ENCODE assay signal across 10 mouse cellular contexts in the genomic region with DNA sequence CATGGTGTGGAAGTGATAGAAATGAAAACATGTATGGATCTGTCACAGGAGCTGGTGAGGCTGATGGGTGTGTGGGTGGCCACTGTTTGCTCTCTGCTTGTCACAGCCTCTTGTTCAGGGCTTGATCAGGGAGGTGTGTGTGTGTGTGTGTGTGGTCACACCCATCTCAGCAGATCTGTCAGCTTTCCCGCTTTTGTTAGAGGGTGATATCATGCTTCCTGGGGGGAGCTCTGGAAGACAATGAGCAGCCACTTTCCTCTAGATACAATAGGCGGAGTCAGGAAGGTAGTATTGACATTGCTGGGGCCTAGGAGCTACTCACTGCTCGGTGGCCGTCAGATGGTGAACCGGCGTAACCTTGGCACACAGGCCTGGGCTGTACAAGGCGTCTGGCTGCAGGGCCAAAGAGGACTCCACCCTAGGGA. TPM values are rescaled to one million over a fixed set of nuclear protein-coding genes. Genes with fewer than 3 reads are reported as not detected.
DNase-seq lines count a peak whose midpoint lies in the region; ATAC-seq and TF ChIP-seq lines count a peak whose summit lies in the region.
"Had no signal": no experiment of that assay in that cellular context is flagged by ENCODE, and none has a peak within 500 bp of the region (broad histone marks: within the 10 kb centered on the region; RNA-seq: fewer than 3 reads in every experiment).

No protein-coding gene starts in this region.

- no peaks in the 10 kb centered on the region for H3K27me3 ChIP-seq in hindbrain, embryonic 11.5 days (ENCODE audit: control insufficient read depth, insufficient read depth, low read length)
- H3K27me3 ChIP-seq in hindbrain, embryonic 12.5 days: no peaks in the 10 kb centered on the region
- no peaks in the 10 kb centered on the region for H3K27me3 ChIP-seq in heart, embryonic 12.5 days (replicated peaks)
- H3K27me3 ChIP-seq in midbrain, postnatal 0 days (ENCODE audit: insufficient read depth, low read length): no peaks in the 10 kb centered on the region
- H3K27me3 ChIP-seq: CH12.LX; neural tube, embryonic 12.5 days had no signal

- ATAC-seq in hindbrain, embryonic 11.5 days (ENCODE audit: low FRiP score): 0 out of 2 replicates have a peak, but pooled peaks have one; percentile 38
- ATAC-seq in hindbrain, embryonic 12.5 days (ENCODE audit: low FRiP score): no peak
- ATAC-seq in heart, embryonic 12.5 days (ENCODE audit: insufficient number of reproducible peaks, low FRiP score): peak; percentile 87
- ATAC-seq in midbrain, postnatal 0 days (ENCODE audit: low FRiP score): peak; percentile 52; the same call in 1 of the 2 replicates

- H3K9ac ChIP-seq in hindbrain, embryonic 11.5 days (ENCODE audit: low read depth, low read length): no peak overlapping the region
- no peak overlapping the region for H3K9ac ChIP-seq in hindbrain, embryonic 12.5 days
- H3K9ac ChIP-seq in heart, embryonic 12.5 days: no peak overlapping the region
- H3K9ac ChIP-seq in midbrain, postnatal 0 days (replicated peaks; ENCODE audit: low read length, poor library complexity, severe bottlenecking): no peak overlapping the region
- H3K9ac ChIP-seq: neural tube, embryonic 12.5 days had no signal

- no peak for DNase-seq in hindbrain, embryonic 11.5 days (ENCODE audit: low spot score)
- DNase-seq in kidney, postnatal 4 days: peak; percentile 31 to 52
- DNase-seq in midbrain, postnatal 0 days (ENCODE audit: low spot score): no peak
- DNase-seq in c-Kit-positive CD71-positive TER-119-positive erythroid progenitor cells, embryonic 14.5 days (ENCODE audit: low spot score): no peak
- DNase-seq in cerebellum, adult 11 months: no peak
- DNase-seq in cerebellum, postnatal 36 days: no peak

- H3K4me2 ChIP-seq in hindbrain, embryonic 11.5 days (replicated peaks; ENCODE audit: low read depth, low read length): no peak overlapping the region
- no peak overlapping the region for H3K4me2 ChIP-seq in hindbrain, embryonic 12.5 days (replicated peaks)
- peak overlapping the region; percentile 41 for H3K4me2 ChIP-seq in heart, embryonic 12.5 days
- H3K4me2 ChIP-seq in midbrain, postnatal 0 days (ENCODE audit: low read depth, low read length, poor library complexity, severe bottlenecking): no peak overlapping the region
- H3K4me2 ChIP-seq: neural tube, embryonic 12.5 days had no signal

- no peaks in the 10 kb centered on the region for H3K36me3 ChIP-seq in hindbrain, embryonic 11.5 days (ENCODE audit: control insufficient read depth, insufficient read depth, low read length)
- H3K36me3 ChIP-seq in hindbrain, embryonic 12.5 days: no peaks in the 10 kb centered on the region
- no peaks in the 10 kb centered on the region for H3K36me3 ChIP-seq in heart, embryonic 12.5 days
- no peaks in the 10 kb centered on the region for H3K36me3 ChIP-seq in midbrain, postnatal 0 days (ENCODE audit: insufficient read depth, low read length)
- H3K36me3 ChIP-seq: neural tube, embryonic 12.5 days had no signal

- no peaks in the 10 kb centered on the region for H3K9me3 ChIP-seq in hindbrain, embryonic 11.5 days (ENCODE audit: control insufficient read depth, low read length)
- no peaks in the 10 kb centered on the region for H3K9me3 ChIP-seq in hindbrain, embryonic 12.5 days (replicated peaks)
- H3K9me3 ChIP-seq in heart, embryonic 12.5 days (replicated peaks): no peaks in the 10 kb centered on the region
- no peaks in the 10 kb centered on the region for H3K9me3 ChIP-seq in midbrain, postnatal 0 days (ENCODE audit: low read length)
- H3K9me3 ChIP-seq: neural tube, embryonic 12.5 days had no signal

- no peak overlapping the region for H3K4me3 ChIP-seq in hindbrain, embryonic 11.5 days (ENCODE audit: low read depth, low read length)
- H3K4me3 ChIP-seq in hindbrain, embryonic 12.5 days: no peak overlapping the region
- H3K4me3 ChIP-seq in heart, embryonic 12.5 days: no peak overlapping the region
- H3K4me3 ChIP-seq in midbrain, postnatal 0 days (ENCODE audit: low read depth, low read length): no peak overlapping the region
- H3K4me3 ChIP-seq: neural tube, embryonic 12.5 days had no signal

- H3K27ac ChIP-seq in hindbrain, embryonic 11.5 days (ENCODE audit: low read depth, low read length): no peak overlapping the region
- H3K27ac ChIP-seq in hindbrain, embryonic 12.5 days: no peak overlapping the region
- peak overlapping the region; percentile 80 for H3K27ac ChIP-seq in heart, embryonic 12.5 days (ENCODE audit: poor library complexity, severe bottlenecking)
- no peak overlapping the region for H3K27ac ChIP-seq in midbrain, postnatal 0 days (ENCODE audit: low read depth, low read length)
- H3K27ac ChIP-seq: neural tube, embryonic 12.5 days had no signal

- H3K4me1 ChIP-seq in hindbrain, embryonic 11.5 days (replicated peaks; ENCODE audit: control insufficient read depth, insufficient read depth, low read length): no peaks in the 10 kb centered on the region
- H3K4me1 ChIP-seq in hindbrain, embryonic 12.5 days: no peaks in the 10 kb centered on the region
- H3K4me1 ChIP-seq in heart, embryonic 12.5 days (replicated peaks): peaks cover 35% of the 10 kb centered on the region
- no peaks in the 10 kb centered on the region for H3K4me1 ChIP-seq in midbrain, postnatal 0 days (ENCODE audit: insufficient read depth, low read length)
- H3K4me1 ChIP-seq: neural tube, embryonic 12.5 days had no signal

- no peak for TF ChIP-seq CTCF in midbrain, postnatal 0 days (IDR thresholded peaks at IDR 0.05)

- WGBS in hindbrain, embryonic 11.5 days: 63% methylated on average over 7 of the region's 7 CpGs
- WGBS in hindbrain, embryonic 12.5 days: 60% methylated on average over 7 of the region's 7 CpGs
- 34% methylated on average over 7 of the region's 7 CpGs for WGBS in heart, embryonic 12.5 days
- WGBS in midbrain, postnatal 0 days: 33% methylated on average over 7 of the region's 7 CpGs

RNA-seq across cellular contexts. Expression of gene Tek, which starts 7.3 kb away (rescaled TPM):
- 11.4 and 11.6 TPM in 2 replicates for polyA plus RNA-seq in hindbrain, embryonic 11.5 days (2014; fragmentation: Nextera tagmentation; extraction: Ambion mirVana)
- polyA plus RNA-seq in hindbrain, embryonic 12.5 days (2016; fragmentation: Nextera tagmentation; extraction: Ambion mirVana): 8.7 and 9.8 TPM in 2 replicates
- polyA plus RNA-seq in heart, embryonic 12.5 days (2016; fragmentation: Nextera tagmentation; extraction: Ambion mirVana): 66.6 and 70.6 TPM in 2 replicates
- 8.0 and 10.1 TPM in 2 replicates for total RNA-seq in midbrain, postnatal 0 days (2014; rRNA removed)
- 6.9 and 8.2 TPM in 2 replicates for polyA plus RNA-seq in midbrain, postnatal 0 days (2015; fragmentation: Nextera tagmentation; extraction: Ambion mirVana)

Comparison
In these comparisons a context has a peak if more than half of its experiments do, and no peak if none do; other contexts are left out.
1. DNase-seq: peak in kidney, postnatal 4 days (2 of 2); none in hindbrain, embryonic 11.5 days (single experiment), midbrain, postnatal 0 days (single experiment), c-Kit-positive CD71-positive TER-119-positive erythroid progenitor cells, embryonic 14.5 days (single experiment), cerebellum, adult 11 months (single experiment) and cerebellum, postnatal 36 days (0 of 2).